Mouse (Mus musculus): ENCODE results near the gene Pcp4.

Gene Pcp4

DNA sequence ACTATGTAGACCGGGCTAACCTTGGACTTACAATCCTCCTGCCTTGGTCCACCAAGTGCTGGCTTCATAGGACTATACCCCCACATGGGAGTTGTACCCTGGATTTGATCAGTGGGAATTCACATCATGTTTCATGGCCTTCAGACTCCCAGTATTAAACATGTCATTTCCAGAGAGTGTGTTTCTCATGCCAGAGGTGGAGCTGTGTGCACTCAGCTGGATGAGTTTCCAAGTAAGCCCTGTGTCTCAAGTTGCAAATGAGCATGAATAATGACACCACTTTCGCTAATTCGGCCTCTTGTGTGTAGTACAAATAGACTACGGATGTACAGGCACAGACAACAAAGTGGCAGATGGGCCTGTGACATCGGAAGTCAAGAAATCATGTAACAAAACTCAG is 20.6 kb downstream of the Pcp4 start:
- no peak for DNase-seq (ENCODE audit: low read depth)

DNA sequence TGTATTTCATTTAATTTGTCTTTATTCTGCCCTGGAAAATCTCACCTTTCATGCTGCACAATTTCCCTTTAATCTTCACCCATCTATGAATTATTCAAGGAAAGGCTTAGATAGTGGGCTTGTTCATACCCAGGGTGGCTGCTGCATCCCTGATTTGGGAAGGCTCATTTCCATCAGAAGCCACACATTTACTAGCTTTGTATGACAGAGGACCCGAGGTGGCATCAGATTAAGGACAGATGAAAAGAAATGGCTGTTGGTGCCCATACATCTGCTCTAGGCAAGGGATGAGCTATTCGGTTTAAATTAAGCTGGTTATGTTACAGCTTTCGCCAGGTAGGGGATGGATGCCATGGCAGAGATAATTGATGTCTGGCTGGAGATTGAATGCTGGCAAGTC is 24.1 kb downstream of the Pcp4 start:
- DNase-seq (ENCODE audit: low read depth) = no peak

DNA sequence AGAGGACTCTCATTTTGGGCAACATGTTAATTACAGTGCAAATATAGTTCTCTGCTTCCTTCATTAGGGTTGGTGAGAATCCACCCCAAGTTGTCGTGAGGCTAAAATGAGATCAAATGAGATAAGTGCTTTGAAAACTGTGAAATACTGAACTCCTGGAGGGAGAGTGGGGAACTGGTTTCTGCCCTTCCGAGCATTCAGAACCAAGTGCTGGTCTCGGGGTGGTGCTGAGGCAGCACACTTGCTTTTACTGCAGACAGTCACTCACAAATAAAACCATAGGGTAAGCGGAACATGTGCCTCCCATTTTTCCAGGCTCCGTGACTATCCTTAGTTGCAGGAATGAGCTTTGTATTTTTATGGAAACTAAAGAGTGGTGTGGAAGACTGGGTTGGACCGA is 26.7 kb downstream of the Pcp4 start:
- no peak for DNase-seq (ENCODE audit: low read depth)

DNA sequence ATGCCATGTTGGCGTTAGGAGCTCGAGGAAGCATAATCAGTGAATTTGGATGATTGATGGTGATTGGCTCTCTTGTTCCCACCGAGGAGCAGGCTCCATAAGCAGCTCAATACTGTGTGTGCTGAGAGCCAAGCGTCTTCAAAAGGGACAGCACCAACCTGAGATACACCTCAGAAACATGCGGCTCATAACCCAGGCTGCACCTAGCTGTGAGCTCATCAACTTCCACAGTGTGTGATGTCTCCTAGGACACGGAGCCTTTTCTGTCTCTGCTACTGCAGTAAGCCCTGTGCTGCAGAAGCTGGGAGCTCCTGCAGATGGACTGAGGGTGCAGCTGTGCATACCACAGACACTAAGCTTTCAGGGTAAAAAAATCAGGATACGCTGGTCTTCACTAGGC is 31.5 kb downstream of the Pcp4 start:
- no peak for DNase-seq (ENCODE audit: low read depth)

DNA sequence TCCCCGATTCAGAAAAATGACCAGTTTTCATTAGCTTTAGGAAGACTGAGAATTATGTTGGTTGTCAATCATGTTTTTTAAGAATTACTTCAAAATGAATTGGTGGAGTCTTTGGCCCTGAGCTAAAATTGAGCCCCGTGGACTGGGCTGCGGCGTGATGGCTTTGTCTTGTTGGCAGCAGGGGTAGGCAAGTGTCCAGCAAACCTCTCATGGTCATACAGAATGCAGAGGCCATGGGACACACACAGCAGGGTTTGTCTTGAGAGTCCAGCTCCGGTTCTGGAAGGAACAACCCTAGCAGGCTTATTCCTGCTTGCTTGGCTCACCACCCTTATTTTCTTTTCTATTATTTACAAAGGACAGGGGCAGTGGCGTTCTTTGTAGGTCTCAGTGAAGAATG is 33.8 kb downstream of the Pcp4 start:
- no peak for DNase-seq (ENCODE audit: low read depth)

DNA sequence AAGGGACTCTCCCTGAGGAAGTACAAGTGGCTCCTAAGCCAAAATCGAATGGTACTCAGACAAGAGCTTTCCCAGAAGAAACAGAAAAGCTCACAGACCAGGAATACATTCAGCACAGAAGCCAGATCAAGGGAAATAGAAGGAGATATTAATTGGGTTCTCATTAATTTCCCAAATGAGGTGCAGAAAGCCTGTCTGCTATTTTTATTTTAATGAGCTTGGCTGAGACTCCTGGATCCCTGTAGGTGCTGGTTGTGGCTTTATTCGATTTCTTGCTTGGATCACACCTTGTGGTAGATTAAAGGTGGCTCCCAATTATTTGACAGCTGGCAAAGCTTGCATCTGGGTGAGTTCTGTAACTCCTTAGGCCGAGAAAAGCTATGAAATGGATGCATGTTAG is 35.2 kb downstream of the Pcp4 start:
- DNase-seq (ENCODE audit: low read depth) = no peak

DNA sequence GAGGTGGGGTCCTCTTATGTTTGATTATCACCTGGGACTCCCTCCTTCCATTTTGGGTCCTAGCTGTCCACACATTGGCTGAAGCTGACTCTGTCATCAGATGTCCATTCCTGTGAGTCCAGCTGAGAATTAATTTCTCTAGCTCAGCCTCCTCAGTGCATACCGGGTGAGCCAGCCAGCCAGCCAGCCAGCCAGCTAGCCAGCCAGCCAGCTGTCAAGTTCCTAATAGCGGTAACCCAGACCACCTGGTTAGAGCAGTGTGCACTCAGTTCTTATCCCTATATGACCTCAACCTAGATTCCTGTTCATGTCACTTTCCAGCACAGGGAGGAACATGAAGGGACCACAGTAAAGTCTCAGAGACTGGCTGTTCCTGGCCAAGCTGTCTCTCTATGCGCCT is 47.1 kb downstream of the Pcp4 start:
- DNase-seq (ENCODE audit: low read depth) = no peak

DNA sequence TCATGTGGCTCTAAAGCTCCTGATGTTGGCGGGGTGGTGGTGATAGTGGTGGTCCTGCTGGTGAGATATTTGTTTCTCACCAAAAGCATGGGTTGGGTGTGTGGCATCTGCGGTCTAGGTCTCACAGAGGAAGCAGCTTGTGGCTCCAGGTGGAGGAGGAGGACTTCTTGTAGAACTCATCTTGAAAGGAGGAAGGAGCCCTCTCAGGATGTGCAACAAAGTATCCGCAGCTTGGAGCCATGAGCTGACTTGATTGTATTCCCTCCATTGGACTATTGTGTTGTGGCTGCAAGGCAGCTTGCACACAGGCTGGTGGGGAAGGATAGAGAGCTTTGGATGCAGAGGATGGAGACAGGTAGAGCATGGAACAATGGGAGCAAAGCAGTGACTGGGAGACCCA is 60.1 kb downstream of the Pcp4 start:
- DNase-seq (ENCODE audit: low read depth) = no peak

DNA sequence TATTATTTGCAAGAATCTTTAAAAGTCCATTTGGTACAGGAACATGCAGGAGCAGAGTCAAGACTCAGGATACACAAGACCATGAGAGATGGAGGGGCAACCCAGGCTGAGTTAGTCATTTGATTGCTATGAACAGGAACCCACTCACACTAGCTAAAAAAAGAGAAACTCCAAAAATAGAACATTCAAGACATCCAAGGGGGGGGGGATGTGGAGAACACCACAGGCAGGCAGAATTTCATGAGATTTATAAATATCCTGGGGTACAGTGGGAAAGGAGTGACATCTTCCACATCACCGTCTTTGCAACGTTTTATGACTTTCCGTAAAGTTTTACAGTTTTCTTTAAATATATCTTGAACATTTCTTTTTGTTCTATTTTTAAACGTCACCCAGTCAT is 61.1 kb downstream of the Pcp4 start:
- no peak for DNase-seq (ENCODE audit: low read depth)

DNA sequence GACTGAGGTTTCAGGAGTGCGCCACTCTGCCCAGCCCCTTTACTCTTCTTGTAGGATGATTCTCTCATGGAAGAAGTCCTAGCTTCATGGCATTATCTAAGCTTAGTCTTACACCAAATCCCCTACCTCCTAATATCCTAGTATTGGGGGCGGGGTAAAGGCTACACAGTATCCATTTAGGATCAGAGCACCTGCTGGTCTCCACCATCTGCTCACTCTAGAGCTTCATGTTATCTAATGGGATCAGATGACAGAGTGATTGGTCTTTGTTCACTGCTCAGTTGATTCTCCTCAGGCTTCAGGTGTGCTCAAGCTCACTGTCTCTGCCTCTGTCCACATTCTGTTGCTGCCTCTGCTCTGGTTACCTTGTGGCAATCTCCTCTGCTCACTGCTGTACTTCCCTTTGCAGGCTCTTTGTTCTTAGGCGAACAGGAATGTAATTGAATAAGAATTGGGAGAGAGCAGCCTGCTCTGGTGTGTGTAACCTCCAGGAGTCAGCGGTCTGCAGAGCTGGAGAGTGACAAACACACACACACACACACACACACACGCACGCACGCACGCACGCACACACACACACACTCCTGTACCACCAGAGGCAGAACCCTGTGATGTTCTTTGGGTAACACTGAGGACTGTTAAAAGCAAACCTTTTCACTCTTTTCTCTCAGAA is 62.6 kb downstream of the Pcp4 start:
- no peak for DNase-seq (ENCODE audit: low read depth)

DNA sequence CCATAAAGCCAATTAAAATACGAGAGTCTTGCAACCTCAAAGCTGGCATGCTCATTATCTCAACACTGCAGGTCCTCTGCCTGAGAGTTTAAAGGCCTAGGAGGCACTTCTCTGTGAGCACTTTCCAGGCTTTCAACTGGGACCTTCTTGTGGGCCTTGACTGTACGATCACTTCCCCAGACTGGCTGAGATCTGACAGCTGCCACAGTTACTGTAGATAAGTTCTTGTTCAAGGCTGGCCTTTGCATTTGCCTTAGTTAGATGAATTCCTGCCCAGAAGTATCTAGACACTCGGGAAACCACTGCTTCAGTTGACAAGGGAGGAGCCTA is 63.1 kb downstream of the Pcp4 start:
- no peak for DNase-seq (ENCODE audit: low read depth)

DNA sequence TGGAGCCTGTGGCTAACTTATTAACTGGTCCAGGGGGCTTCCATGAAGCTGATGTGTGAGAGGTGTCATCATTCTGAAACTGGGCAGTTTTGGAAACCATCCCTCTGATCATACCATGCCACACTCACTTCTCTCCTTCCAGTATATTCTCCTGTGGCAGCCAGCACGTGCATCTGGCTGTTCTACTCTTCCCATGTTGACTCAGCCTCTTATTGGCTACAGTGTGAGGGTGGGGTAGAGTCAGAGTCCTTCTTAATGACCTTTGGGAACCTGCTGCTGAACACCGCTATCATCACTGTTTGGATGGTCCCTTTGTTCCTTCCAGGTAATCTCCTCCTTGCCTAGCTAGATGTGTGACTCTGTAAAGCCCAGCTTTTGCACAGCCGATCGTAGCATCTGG is 63.6 kb downstream of the Pcp4 start:
- no peak for DNase-seq (ENCODE audit: low read depth)

DNA sequence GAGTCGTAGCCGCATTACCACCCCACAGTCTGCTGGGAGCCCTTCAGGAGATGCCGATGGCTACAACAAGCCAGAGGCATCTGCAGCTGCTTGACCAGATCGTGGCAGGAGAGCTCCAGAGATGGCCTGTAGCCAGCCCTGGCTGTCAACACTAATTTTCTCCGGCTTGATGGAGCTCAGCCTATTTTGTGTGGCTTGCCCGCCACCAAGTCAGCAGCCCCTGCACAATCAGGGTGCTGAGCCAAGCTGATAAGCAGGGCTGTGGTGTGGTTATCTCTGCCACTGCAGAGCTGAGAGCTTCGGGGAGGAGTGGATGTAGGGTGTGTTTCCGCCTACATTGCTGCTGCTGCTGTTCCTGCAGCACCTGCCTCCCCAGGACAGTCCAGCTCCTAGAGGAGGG is 66.3 kb downstream of the Pcp4 start:
- DNase-seq (ENCODE audit: low read depth) = peak; percentile 13

DNA sequence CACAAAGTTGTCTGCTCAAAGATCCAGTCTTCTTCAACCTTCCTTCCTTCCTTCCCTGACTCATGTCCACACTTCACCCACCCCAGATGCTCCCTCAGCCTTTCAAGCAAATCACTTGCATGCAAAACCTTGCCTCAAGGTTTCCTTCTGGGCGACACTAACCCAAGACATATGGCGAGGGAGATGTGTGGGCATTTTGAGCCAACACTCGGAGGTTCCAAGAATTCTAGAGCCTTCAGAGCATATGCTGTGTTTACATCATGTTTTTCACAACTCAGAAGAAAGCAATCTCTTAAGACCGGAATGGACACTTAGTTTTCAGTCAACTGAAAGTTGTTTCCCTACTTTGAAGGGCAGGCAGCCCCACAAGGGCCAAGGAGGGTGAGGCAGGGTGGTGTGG is 67.9 kb downstream of the Pcp4 start:
- no peak for DNase-seq (ENCODE audit: low read depth)

DNA sequence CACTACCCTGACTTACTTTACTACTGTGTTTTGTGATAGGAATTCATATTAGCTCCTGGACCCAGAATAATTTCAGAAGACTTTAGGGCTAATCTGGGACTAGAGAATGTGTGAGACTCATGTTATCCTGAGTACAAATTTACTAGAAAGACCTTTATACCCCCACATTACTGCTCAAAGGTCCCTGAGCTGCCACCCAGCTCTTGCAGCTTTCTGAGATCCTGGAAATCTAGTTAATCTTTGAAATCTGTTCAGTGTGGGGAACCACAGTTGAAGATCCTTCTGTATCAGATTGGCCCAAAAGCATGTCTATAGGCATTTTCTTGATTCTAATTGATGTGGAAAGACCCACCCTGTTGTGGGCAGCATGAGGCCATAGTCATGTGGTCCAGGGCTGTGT is 69.0 kb downstream of the Pcp4 start:
- no peak for DNase-seq (ENCODE audit: low read depth)

DNA sequence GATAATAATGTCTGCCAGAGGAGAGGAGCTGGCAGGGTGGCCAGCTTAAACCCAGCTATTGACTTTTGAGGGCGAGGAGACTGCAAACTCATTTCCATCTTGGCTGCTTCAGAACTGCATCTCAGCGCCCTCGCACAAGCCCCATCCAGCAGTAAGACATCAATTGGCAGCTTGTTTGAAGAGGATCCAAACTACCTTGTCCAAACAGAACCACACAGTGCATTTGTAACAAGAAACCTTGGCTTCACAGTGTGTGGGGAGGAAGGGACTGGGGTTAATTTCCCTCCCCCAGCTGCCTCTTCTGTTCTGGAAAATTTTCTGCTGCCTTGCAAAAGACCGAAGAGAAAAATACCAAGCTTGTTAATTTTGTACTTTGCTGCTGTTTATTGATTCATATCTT is 71.7 kb downstream of the Pcp4 start:
- no peak for DNase-seq (ENCODE audit: low read depth)

DNA sequence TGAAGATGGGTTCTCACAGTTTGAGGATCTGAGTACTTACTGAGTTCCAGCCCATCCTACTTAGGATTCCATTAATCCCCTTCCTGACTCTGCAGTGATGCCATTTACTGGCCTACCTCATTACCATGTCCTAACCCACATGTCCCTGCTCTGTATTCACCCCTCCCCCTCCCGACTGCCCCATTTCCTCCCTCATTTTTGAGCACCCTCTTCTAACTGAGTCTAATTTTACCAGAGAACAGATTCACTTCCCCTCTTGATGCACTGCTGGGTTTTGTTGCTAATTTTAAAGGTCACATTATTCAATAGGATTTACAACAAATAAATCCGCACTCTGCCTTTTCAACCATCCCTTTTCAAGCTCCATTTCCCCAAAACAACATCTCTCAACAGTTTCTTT is 73.7 kb downstream of the Pcp4 start:
- no peak for DNase-seq (ENCODE audit: low read depth)

DNA sequence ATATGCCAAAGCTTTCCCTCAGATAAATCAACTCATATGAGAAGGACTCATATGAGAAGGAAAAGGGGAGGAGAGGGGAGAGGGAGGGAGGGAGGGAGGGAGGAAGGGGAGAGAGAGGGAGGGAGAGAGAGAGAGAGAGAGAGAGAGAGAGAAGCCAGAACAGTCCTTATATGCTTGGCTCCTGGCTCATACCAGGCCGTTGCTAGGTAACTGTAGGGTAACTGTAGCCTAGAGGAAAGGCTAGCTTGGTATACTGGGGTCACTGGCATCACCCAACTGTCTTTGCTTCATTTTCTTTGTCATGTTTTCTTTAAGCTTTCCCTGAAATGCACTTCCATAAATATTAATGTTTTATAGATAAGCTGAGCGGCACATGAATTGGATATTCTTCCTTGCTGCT is 85.3 kb downstream of the Pcp4 start:
- DNase-seq (ENCODE audit: low read depth) = no peak

DNA sequence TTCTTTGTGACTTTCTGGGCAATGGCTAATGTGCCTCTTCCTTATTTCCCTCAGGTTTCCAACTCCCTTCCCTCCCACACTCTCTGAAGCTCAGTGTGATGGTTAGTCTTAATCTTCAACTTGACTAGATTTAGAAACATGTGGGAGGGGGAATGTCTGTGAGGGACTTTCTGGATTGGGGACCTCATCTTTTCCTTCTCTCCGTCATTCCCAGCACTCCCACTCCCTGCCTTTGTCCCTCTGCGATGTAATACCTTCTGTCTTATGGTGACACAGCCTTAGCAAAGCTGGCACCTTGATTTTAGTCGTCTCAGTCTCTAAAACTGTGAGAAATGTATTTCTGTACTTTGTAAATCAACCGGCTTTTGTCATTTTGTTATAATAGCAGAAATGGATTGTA is 88.0 kb downstream of the Pcp4 start:
- no peak for DNase-seq (ENCODE audit: low read depth)

DNA sequence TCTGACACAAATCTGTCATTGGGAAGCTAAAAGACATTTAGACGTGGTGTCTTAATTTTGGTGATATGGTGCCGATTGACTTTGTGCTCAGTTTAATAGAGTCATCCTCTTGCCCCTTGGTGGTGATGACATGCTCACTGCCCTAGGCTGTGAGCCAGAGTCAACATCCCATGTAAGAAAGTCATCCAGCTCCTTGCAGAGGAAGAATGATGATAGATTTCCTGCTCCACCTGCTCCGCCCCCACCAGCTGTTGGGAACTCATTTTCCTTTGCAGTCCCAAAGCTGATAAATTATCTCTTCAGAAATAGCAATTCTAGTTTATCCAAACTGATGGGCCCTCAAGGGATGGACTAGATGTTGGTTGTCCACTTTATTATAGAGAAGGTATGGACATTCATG is 89.2 kb downstream of the Pcp4 start:
- no peak for DNase-seq (ENCODE audit: low read depth)

DNA sequence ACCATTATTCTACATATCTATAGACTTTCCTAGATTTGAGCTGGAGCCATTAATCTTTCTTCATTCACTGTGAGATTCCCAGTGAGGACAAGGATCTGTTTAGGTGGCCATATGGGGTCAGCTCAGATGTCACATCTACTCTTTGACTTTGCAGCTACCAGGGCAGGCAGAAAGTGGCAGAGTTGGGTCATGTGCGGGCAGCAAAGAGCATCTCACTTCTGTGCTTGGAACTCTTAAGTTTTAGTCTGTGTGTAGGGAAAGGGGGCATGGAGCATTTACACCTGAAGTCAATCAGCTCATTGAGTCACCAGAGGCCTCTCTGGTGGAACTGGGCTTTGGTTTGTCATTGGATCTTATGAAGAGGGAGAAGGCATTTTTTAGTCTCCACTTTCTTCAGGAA is 90.9 kb downstream of the Pcp4 start:
- no peak for DNase-seq (ENCODE audit: low read depth)

DNA sequence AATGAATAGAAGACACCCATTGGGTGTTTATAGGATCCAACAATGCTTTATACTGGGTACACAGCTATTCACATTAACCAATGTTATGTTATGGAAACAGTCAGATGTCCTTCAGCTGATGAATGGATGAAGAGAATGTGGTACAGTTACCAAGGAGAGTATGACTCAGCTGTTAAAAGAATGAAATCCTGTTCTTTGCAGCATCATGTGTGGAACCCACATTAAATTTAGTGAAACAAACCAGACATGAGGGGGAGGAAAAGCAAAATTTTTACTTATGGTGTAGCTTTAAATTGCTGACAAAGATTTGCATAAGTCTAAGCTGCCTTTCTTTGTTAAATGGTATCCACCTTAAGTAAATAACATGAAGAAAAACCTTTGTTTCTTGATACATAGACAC is 92.4 kb downstream of the Pcp4 start:
- DNase-seq (ENCODE audit: low read depth) = no peak

DNA sequence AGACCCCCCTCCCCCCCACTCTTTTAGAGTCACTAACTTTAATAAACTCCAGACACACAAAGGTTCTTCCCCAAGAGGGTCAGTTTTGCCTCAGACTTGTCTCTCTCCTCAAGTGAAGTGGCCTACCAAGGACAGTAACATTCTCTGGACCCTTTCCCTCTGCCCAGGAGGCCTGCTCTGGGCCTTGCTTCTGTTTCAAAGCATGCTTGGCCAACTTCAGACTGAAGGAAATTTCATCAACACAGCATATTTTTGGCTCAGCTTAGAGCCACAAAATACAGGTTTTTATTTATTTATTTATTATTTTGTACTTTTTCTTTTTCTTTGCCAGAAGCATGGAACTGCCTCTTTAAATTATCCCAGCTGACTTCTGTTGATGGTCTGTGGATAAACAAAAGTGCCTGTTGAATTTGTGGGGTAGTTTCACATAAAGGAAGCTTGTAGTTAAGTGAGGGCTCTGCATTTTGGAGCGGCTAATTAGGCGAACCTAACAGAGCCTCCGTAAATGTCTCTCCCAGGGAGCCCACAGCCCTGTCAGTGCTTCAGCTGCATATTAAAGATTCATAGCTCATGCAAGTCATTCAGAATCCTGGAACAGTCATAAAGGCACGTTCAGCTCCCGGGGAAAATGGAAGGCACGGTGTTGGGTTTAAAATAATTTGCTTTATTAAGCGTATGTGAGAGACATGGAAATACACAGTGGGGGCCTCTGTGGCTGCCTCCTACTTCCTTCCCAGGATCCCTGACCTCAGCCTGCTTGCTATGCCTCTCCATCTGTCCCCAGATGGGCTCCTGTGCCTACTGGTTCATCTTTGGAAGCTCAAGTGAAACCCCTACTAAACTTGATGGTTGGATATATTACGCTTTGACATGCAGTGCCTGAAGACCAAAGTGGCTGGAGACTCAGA is 96.2 kb downstream of the Pcp4 start:
- no peak for DNase-seq (ENCODE audit: low read depth)

DNA sequence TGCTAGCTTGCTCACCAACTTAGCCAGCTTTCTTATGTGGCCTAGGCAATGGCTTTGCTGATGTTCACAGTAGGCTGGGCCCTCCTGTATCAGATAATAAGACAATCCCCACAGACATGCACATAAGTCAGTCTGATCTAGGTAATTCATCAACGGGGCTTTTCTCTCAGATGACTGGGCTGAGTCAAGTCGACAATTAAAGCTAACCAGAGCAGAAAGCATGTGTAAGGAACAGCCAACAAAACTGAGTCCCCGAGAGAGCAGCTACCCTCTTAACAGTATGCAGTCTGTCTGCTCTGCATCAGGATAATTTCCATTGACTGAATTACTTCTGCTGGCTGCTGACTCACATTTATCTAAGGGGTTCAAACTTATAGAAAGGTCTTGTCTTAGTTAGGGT is 100.0 kb downstream of the Pcp4 start:
- no peak for DNase-seq (ENCODE audit: low read depth)
